ENCODE assay signal across 8 mouse cellular contexts in the genomic region with DNA sequence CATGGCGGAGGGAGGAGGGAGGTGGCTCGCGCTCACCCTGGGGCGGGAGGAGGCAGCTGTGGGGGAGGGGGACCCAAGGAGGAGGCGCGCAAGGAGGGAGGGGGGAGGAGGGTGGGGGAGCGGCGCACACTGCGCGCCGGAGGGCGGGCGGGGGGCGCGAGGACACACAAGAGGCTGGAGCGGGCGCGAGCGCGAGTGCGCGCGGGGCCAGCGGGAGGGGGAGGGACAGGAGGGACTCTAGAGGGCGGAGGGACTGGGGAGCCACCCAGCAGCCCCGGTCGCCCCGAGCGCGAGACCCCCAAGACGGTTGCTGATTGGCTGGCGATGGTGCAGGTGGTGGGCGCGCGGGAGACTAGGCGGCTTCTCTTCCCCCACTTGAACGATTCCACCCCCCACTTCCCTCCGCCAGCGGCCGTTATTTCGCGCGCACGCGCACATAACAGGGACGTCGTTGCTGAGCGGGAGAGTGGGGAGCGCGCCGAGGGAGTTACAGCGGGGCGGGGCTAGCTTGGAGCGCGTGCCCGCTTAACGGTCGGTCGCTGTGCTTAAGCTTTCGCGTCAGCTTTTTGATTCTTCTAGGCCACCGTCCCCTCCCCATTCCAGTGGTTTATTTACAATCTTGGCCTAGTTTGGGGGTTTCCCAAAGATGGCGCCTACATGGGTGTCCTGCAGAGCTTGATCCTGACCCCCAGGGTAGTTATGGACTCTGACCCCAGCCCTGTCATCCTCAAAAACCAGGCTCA. TPM values are rescaled to one million over a fixed set of nuclear protein-coding genes. Genes with fewer than 3 reads are reported as not detected.
A peak's percentile ranks its signal among the peaks of the same experiment; 100 is the strongest.
DNase-seq lines count a peak whose midpoint lies in the region; ATAC-seq and TF ChIP-seq lines count a peak whose summit lies in the region.

Maz (minus strand) TSS at position 54 of the 743 bp plus-strand sequence.

- no peaks in the 10 kb centered on the region for H3K9me3 ChIP-seq in embryonic facial prominence, embryonic 13.5 days
- H3K9me3 ChIP-seq in limb, embryonic 12.5 days = no peaks in the 10 kb centered on the region
- H3K9me3 ChIP-seq in midbrain, embryonic 15.5 days = no peaks in the 10 kb centered on the region

- DNase-seq in 3134 (ENCODE audit: extremely low read depth, insufficient read length, low spot score) = peak; percentile 99
- peak; percentile 99 to 100 for DNase-seq in adrenal gland, postnatal 36 days
- DNase-seq in heart, adult 18-20 months = peak; percentile 100
- peak; percentile 100 for DNase-seq in kidney, adult 2 months
- peak; percentile 99 to 100 for DNase-seq in spleen, adult 2 months (ENCODE audit: low read depth in 1 of 2, low spot score in 2 of 2)

- H3K4me2 ChIP-seq in embryonic facial prominence, embryonic 13.5 days = peak within 1 kb of the TSS; percentile 97
- H3K4me2 ChIP-seq in limb, embryonic 12.5 days = peak within 1 kb of the TSS; percentile 92
- H3K4me2 ChIP-seq in midbrain, embryonic 15.5 days = peak within 1 kb of the TSS; percentile 87

- WGBS in embryonic facial prominence, embryonic 13.5 days = under 1% methylated on average over 42 of the region's 63 CpGs
- WGBS in kidney, adult 2 months = under 1% methylated on average over 48 of the region's 63 CpGs
- 2% methylated on average over 56 of the region's 63 CpGs for WGBS in limb, embryonic 12.5 days
- under 1% methylated on average over 52 of the region's 63 CpGs for WGBS in midbrain, embryonic 15.5 days
- under 1% methylated on average over 54 of the region's 63 CpGs for WGBS in spleen, adult 2 months

- TF ChIP-seq CTCF in kidney, adult 2 months (conservative IDR thresholded peaks at IDR 0.05; ENCODE audit: insufficient read depth, insufficient read length, low read depth, low read length) = no peak
- no peak for TF ChIP-seq CTCF in spleen, adult 2 months (IDR thresholded peaks at IDR 0.05; ENCODE audit: extremely low read depth, insufficient read depth, insufficient read length, insufficient replicate concordance)

- peak within 1 kb of the TSS; percentile 99 for H3K27ac ChIP-seq in embryonic facial prominence, embryonic 13.5 days
- H3K27ac ChIP-seq in kidney, adult 2 months (ENCODE audit: insufficient read depth, low read depth, low read length) = peak within 1 kb of the TSS; percentile 97
- peak within 1 kb of the TSS; percentile 99 for H3K27ac ChIP-seq in limb, embryonic 12.5 days
- peak within 1 kb of the TSS; percentile 99 for H3K27ac ChIP-seq in midbrain, embryonic 15.5 days
- peak within 1 kb of the TSS; percentile 98 for H3K27ac ChIP-seq in spleen, adult 2 months (ENCODE audit: insufficient read depth, low read length)

- peak within 1 kb of the TSS; percentile 99 for H3K9ac ChIP-seq in embryonic facial prominence, embryonic 13.5 days
- peak within 1 kb of the TSS; percentile 99 for H3K9ac ChIP-seq in limb, embryonic 12.5 days (replicated peaks)
- peak within 1 kb of the TSS; percentile 95 for H3K9ac ChIP-seq in midbrain, embryonic 15.5 days

- peak; percentile 90 for ATAC-seq in embryonic facial prominence, embryonic 13.5 days (ENCODE audit: insufficient number of reproducible peaks, insufficient read depth, low FRiP score, low TSS enrichment, low read depth)
- peak; percentile 88 for ATAC-seq in limb, embryonic 12.5 days (ENCODE audit: insufficient number of reproducible peaks, insufficient read depth, low FRiP score, low TSS enrichment, low read depth)
- ATAC-seq in midbrain, embryonic 15.5 days (replicated peaks) = peak; percentile 90

- peaks cover 38% of the 10 kb centered on the region for H3K4me1 ChIP-seq in embryonic facial prominence, embryonic 13.5 days
- H3K4me1 ChIP-seq in kidney, adult 2 months (ENCODE audit: control insufficient read depth, insufficient read depth, low read length) = peaks cover 15% of the 10 kb centered on the region
- H3K4me1 ChIP-seq in limb, embryonic 12.5 days (replicated peaks) = peaks cover 36% of the 10 kb centered on the region
- peaks cover 40% of the 10 kb centered on the region for H3K4me1 ChIP-seq in midbrain, embryonic 15.5 days
- peaks cover 27% of the 10 kb centered on the region for H3K4me1 ChIP-seq in spleen, adult 2 months (ENCODE audit: control insufficient read depth, insufficient read depth, insufficient read length)

- no peak for TF ChIP-seq POLR2A in kidney, adult 2 months (IDR thresholded peaks at IDR 0.05; ENCODE audit: low read depth, low read length)
- peak; percentile 80 for TF ChIP-seq POLR2A in spleen, adult 2 months (IDR thresholded peaks at IDR 0.05; ENCODE audit: low read depth, low read length)

- H3K36me3 ChIP-seq in embryonic facial prominence, embryonic 13.5 days = peaks cover 60% of the 10 kb centered on the region
- H3K36me3 ChIP-seq in kidney, adult 2 months (ENCODE audit: control insufficient read depth, insufficient read depth, low read length) = no peaks in the 10 kb centered on the region
- H3K36me3 ChIP-seq in limb, embryonic 12.5 days = peaks cover 74% of the 10 kb centered on the region
- peaks cover 5% of the 10 kb centered on the region for H3K36me3 ChIP-seq in midbrain, embryonic 15.5 days (replicated peaks)
- peaks cover 15% of the 10 kb centered on the region for H3K36me3 ChIP-seq in spleen, adult 2 months (ENCODE audit: control insufficient read depth, insufficient read depth, low read length)

- no peaks in the 10 kb centered on the region for H3K27me3 ChIP-seq in embryonic facial prominence, embryonic 13.5 days
- no peaks in the 10 kb centered on the region for H3K27me3 ChIP-seq in kidney, adult 2 months (replicated peaks; ENCODE audit: control insufficient read depth, insufficient read depth, low read length)
- H3K27me3 ChIP-seq in limb, embryonic 12.5 days = no peaks in the 10 kb centered on the region
- no peaks in the 10 kb centered on the region for H3K27me3 ChIP-seq in midbrain, embryonic 15.5 days (replicated peaks)
- H3K27me3 ChIP-seq in spleen, adult 2 months (ENCODE audit: control insufficient read depth, insufficient read depth, low read length) = no peaks in the 10 kb centered on the region

- peak within 1 kb of the TSS; percentile 72 for H3K4me3 ChIP-seq in embryonic facial prominence, embryonic 13.5 days
- peak within 1 kb of the TSS; percentile 84 for H3K4me3 ChIP-seq in kidney, adult 2 months (ENCODE audit: insufficient read depth, low read depth, low read length)
- H3K4me3 ChIP-seq in limb, embryonic 12.5 days (replicated peaks) = peak within 1 kb of the TSS; percentile 98
- H3K4me3 ChIP-seq in midbrain, embryonic 15.5 days = peak within 1 kb of the TSS; percentile 81
- H3K4me3 ChIP-seq in spleen, adult 2 months (ENCODE audit: extremely low read depth, insufficient read depth, insufficient read length) = peak within 1 kb of the TSS; percentile 78

RNA-seq across cellular contexts. Expression of gene Maz, which starts in this region (rescaled TPM):
- 100 to 1,000 TPM; 120 to 126 TPM for total RNA-seq in adrenal gland, postnatal 36 days (2021)
- 63.6 and 73.0 TPM in 2 replicates for polyA plus RNA-seq in embryonic facial prominence, embryonic 13.5 days (2015; fragmentation: Nextera tagmentation; extraction: Ambion mirVana)
- 10 to 100 TPM; 55.3 to 57.3 TPM for total RNA-seq in heart, adult 18-20 months (2021)
- polyA plus RNA-seq in kidney, adult 2 months (2012; rRNA removed) = 97.9 and 115 TPM in 2 replicates
- 120 and 123 TPM in 2 replicates for polyA plus RNA-seq in limb, embryonic 12.5 days (2016; fragmentation: Nextera tagmentation; extraction: Ambion mirVana)
- polyA plus RNA-seq in midbrain, embryonic 15.5 days (2015; fragmentation: Nextera tagmentation; extraction: Ambion mirVana) = 78.0 and 89.8 TPM in 2 replicates
- polyA plus RNA-seq in spleen, adult 2 months (2012; rRNA removed) = 215 and 345 TPM in 2 replicates

Comparison
In these comparisons a context has a peak if more than half of its experiments do, and no peak if none do; other contexts are left out.
1. Peak in every context shown above with its lines: DNase-seq, ATAC-seq, H3K4me3 ChIP-seq and H3K27ac ChIP-seq.